Mouse (Mus musculus) activated CD4-positive, CD25-positive, alpha-beta regulatory T cell, adult 4 months (primary cell): ENCODE measurements around the gene Ppp1r13b. TPM values are rescaled to one million over a fixed set of nuclear protein-coding genes. Genes with fewer than 3 reads are reported as not detected.

Experiments used
- ATAC-seq: one replicate; pipeline ENCODE4 v1.8.0; 2017
- polyA plus RNA-seq, 2 experiments: library from polyadenylated mRNA; unstranded; fragments of 100-300 nt; shearing (Covaris generic); gene quantifications; one replicate each; pipeline ENCODE4 v1.2.1; 2017

The Ppp1r13b gene
- polyA plus RNA-seq, 2 experiments from 2014 or later = 8.0 to 10.3 TPM

- no peak for ATAC-seq
Measured at GRCm38 (mm10) chr12:111791474-111792104, 116.3 kb downstream of the Ppp1r13b start.

GRCm38 (mm10) chr12:111790631-111791030 is 117.3 kb downstream of the Ppp1r13b start:
- no peak for ATAC-seq

- ATAC-seq = no peak
Measured at GRCm38 (mm10) chr12:111790090-111790489, 117.8 kb downstream of the Ppp1r13b start.

GRCm38 (mm10) chr12:111787015-111787414 is 120.9 kb downstream of the Ppp1r13b start:
- no peak for ATAC-seq

GRCm38 (mm10) chr12:111785174-111785573 is 122.7 kb downstream of the Ppp1r13b start:
- no peak for ATAC-seq

GRCm38 (mm10) chr12:111779544-111779943 is 128.4 kb downstream of the Ppp1r13b start:
- no peak for ATAC-seq

Other genes with a start within 250 kb of the Ppp1r13b start
- 10 to 100 TPM; 21.3 to 26.2 TPM for gene Ckb, start 235.8 kb downstream of the Ppp1r13b start, polyA plus RNA-seq
- gene Trmt61a, start 230.0 kb downstream of the Ppp1r13b start, polyA plus RNA-seq = 1 to 10 TPM; 2.7 to 4.3 TPM
- 10 to 100 TPM; 30.2 to 32.4 TPM for gene Bag5, start 194.9 kb downstream of the Ppp1r13b start, polyA plus RNA-seq
- 10 to 100 TPM; 72.7 to 78.9 TPM for gene Apopt1, start 194.8 kb downstream of the Ppp1r13b start, polyA plus RNA-seq
- gene Klc1, start 149.3 kb downstream of the Ppp1r13b start, polyA plus RNA-seq = 10 to 100 TPM; 14.7 to 17.6 TPM
- gene Xrcc3, start 94.2 kb downstream of the Ppp1r13b start, polyA plus RNA-seq = 1 to 10 TPM; 4.0 to 5.6 TPM
- 1 to 10 TPM; 3.4 to 3.5 TPM for gene Zfyve21, start 93.9 kb downstream of the Ppp1r13b start, polyA plus RNA-seq
- 100 to 1,000 TPM; 262 to 349 TPM for gene Atp5mpl, start 58.9 kb upstream of the Ppp1r13b start, polyA plus RNA-seq
- gene Tdrd9, start 63.4 kb upstream of the Ppp1r13b start, polyA plus RNA-seq = not detected
- not detected for gene Rd3l, start 73.2 kb upstream of the Ppp1r13b start, polyA plus RNA-seq
- gene Aspg, start 198.6 kb upstream of the Ppp1r13b start, polyA plus RNA-seq = not detected
- gene Kif26a, start 238.1 kb upstream of the Ppp1r13b start, polyA plus RNA-seq = not detected